Mouse (Mus musculus): Measurements from ENCODE around the gene Atf7. TPM values are rescaled to one million over a fixed set of nuclear protein-coding genes. Genes with fewer than 3 reads are reported as not detected.

The Atf7 gene
- total RNA-seq, 4 experiments from 2014 or later, result 44.2 to 55.6 (median 52.2) TPM

DNA sequence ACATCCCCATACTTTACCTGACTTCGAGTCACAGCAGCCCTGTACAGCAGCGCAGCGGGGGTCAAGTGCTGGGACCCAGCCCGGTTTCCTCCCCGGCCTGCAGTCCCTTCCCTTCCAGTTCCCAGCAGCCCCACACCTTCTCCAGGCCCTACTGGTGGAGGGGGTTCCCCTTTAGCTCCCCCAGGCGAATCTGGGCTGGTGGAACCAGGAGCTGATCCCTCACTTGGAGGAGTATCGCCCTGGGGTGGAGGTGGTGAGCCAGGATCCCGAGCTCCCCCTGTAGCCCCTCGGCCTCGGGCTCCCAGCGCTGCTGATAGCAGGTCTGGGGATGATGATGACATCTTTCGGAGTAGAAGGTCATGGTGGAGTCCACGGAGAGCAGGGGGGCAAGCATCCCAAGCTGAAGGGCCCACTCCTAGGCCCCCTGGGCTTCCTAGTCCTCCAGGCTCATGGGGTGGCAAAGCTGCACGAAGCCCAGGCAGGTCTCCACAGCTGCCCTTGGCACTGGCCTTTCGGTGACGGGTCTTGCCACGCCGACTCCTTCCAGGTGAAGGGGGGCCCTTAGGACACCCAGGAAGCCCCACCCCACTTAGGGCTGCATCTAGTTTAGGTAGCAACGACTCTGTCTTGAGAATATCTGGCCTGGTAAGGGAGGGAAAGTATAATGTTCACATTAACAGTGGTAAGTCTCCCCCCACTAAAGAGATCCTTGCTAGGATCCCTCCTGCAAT lies 124.0 kb downstream of the Atf7 start:
- DNase-seq (ENCODE audit: low spot score in 2 of 2), result no peak

DNA sequence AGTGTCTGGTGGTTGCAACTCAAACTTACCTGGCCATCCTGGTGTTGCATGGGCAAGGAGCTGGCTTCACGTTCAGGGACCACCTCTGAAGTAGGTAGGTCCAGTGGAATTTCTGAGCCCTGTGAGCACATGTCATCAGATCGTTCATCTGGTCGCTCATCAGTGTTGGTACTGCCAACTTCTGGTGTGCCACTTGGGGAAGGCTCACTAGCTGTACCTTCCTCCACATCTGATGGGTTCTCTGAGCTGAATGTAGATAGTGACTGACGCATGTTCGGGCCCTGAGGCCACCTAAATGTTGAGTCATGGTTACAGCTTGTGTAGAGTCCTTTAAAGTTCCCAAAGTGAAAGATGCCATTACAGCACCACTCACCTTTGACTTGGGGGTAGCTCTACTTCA lies 124.8 kb downstream of the Atf7 start:
- no peak for DNase-seq (ENCODE audit: low spot score in 2 of 2)

DNA sequence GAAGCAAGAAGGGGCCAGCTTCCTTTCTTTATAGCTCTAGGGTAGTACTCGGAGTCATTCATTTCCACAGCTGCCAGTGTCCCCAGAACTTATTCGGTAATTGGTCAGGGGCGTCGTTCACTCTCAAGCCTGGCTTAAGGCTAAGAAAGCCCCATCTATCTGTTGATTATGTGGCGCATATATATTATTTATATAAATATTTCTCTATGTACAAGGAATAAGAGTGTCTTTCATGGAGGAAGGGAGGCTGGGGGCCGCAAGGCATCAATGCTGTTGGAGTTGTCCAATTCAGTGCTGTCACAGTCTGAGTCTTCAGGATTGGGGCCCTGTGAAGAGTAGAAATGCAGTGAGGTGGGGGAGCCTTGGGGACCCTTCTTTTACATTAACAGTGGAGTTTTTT lies 125.4 kb downstream of the Atf7 start:
- DNase-seq (ENCODE audit: low spot score in 2 of 2), result no peak

DNA sequence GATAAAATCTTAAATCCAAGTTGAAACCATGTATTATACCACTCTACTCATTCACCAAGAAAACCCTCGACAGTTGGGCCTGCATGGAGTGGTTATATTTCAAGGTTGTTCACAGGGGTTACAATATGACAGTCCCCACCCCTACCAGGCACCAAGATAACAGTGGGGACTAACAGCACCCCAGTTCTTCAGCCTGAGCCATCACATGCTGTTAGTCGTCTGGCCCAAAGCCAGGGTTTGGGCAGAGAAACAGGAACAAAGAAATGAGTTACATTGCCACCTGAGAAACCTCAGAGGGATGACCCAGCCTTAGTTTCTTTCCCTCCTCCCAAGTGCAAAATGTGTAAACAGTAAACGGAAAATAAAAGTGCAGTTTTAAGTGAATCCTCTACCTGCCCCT lies 125.9 kb downstream of the Atf7 start:
- no peak for DNase-seq (ENCODE audit: low spot score in 2 of 2)

- DNase-seq (ENCODE audit: low spot score in 2 of 2), result no peak
Observed at GRCm38 (mm10) chr15:102498322-102498721, 126.9 kb downstream of the Atf7 start.

DNA sequence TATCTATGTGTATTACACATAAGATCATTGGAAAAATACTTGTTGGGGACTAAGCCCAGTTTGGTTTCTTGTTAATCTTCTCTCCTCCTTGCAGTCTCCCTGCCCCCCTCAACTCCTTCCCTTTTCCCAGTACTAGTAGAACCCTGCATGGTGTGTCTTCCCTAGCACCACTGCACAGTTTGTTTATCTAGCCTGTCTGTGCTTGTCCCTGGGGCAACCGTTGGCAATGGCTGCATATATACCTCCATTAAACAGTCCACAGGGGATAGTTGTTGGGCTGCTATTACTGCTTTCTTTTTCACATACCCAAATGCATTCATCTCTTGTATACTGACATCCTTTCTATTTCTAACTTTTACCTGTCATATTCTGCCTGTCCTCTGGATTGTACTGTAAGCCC lies 137.6 kb downstream of the Atf7 start:
- DNase-seq (ENCODE audit: low spot score in 2 of 2), result no peak

DNA sequence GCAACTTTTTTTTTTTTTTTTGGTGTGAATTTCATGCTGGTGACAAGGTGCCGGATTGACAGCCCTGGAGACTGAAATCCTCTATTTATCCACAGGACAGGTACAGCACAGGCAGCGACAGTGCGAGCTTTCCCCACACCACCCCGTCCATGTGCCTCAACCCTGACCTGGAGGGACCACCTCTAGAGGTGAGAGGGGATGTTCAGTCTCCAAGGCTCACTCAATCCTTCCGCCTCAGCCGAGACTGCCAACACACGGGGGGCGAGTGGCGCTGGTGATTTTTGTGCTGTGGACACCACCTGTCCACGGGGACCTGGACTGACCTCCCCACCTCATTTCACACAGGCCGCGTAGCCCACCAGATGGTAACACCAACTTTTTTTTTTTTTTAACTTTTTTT lies 139.4 kb downstream of the Atf7 start:
- DNase-seq (ENCODE audit: low spot score in 2 of 2), result no peak

DNA sequence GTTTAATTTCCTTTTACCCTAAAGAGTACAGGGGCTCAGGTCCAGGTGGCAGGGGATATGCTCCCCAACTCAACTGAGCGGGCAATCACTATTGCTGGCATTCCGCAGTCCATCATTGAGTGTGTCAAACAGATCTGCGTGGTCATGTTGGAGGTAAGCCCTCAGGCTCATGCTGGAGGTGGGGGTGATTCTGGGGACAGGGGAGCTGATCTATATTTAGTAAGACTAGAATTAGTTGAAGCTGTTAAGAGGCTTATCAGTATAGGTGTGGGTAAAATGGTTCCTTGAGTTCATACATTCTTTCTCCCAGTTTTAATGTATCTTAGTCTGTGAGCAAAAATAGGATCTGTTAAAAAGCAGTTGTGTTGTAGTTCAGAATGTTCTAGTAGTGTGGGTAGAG lies 142.1 kb downstream of the Atf7 start:
- DNase-seq (ENCODE audit: low spot score in 2 of 2), result no peak

Small RNA genes lying within 50 kb of the gene (microRNA-seq; reads per million reads assigned to microRNA genes)
- 0 reads per million in 2 experiments for gene Mir688

Other genes with a start within 250 kb of the Atf7 start
- 10 to 100 TPM; 27.4 to 30.1 (median 28.8) TPM for gene Sp1, start 219.3 kb downstream of the Atf7 start, total RNA-seq (2022)
- 1 to 10 TPM in 2 of 4 experiments, under 1 TPM in 2; 0.40 to 2.0 (median 1.1) TPM for gene Amhr2, start 180.1 kb downstream of the Atf7 start, total RNA-seq (2022)
- gene Prr13, start 166.4 kb downstream of the Atf7 start, total RNA-seq (2022), result 10 to 100 TPM; 34.4 to 49.3 (median 40.9) TPM
- 100 to 1,000 TPM; 489 to 507 (median 494) TPM for gene Pcbp2, start 154.9 kb downstream of the Atf7 start, total RNA-seq (2022)
- not detected for gene Gm10337, start 121.7 kb downstream of the Atf7 start, total RNA-seq (2022)
- gene Map3k12, start 108.4 kb downstream of the Atf7 start, total RNA-seq (2022), result 10 to 100 TPM; 87.5 to 99.1 (median 96.9) TPM
- 10 to 100 TPM; 34.0 to 39.8 (median 36.6) TPM for gene Tarbp2, start 107.3 kb downstream of the Atf7 start, total RNA-seq (2022)
- 1 to 10 TPM; 3.0 to 6.2 (median 4.4) TPM for gene Npff, start 100.5 kb downstream of the Atf7 start, total RNA-seq (2022)
- under 1 TPM in 1 of 4 experiments, not detected in 3; 0.96 TPM for gene Gm28047, start 397 bp downstream of the Atf7 start, total RNA-seq (2022)
- gene Atp5g2, start 46.9 kb upstream of the Atf7 start, total RNA-seq (2022), result 10 to 100 TPM in 2 of 4 experiments, 1 to 10 TPM in 2; 7.0 to 12.5 (median 10.0) TPM
- 10 to 100 TPM; 87.2 to 96.6 (median 91.0) TPM for gene Calcoco1, start 96.7 kb upstream of the Atf7 start, total RNA-seq (2022)